Mouse (Mus musculus): ENCODE results near the gene Mybpc3. TPM values are rescaled to one million over a fixed set of nuclear protein-coding genes. Genes with fewer than 3 reads are reported as not detected.

Mybpc3 gene
- polyA plus RNA-seq, 1 experiment, result 0.14 TPM

- no peak for DNase-seq
- no peak overlapping the region for H3K27ac ChIP-seq (ENCODE audit: insufficient read depth, low read depth, low read length)
- no peaks in the 10 kb centered on the region for H3K27me3 ChIP-seq (replicated peaks; ENCODE audit: control insufficient read depth, insufficient read depth, low read length)
- no peak overlapping the region for H3K4me3 ChIP-seq (ENCODE audit: insufficient read depth, low read depth, low read length)
- no peaks in the 10 kb centered on the region for H3K36me3 ChIP-seq (ENCODE audit: control insufficient read depth, insufficient read depth, low read length)
- no peak for TF ChIP-seq CTCF (conservative IDR thresholded peaks at IDR 0.05; ENCODE audit: insufficient read depth, insufficient read length, low read depth, low read length)
- no peak for TF ChIP-seq POLR2A (IDR thresholded peaks at IDR 0.05; ENCODE audit: low read depth, low read length)
- 80% methylated on average over 3 of the region's 3 CpGs for WGBS
- H3K4me1 ChIP-seq (ENCODE audit: control insufficient read depth, insufficient read depth, low read length), result no peaks in the 10 kb centered on the region
These were observed 14.1 kb downstream of the Mybpc3 start for GRCm38 (mm10) chr2:91132035-91132434.

- TF ChIP-seq POLR2A (IDR thresholded peaks at IDR 0.05; ENCODE audit: low read depth, low read length), result no peak
- no peak for TF ChIP-seq CTCF (conservative IDR thresholded peaks at IDR 0.05; ENCODE audit: insufficient read depth, insufficient read length, low read depth, low read length)
- no peak for DNase-seq
These were observed 18.8 kb downstream of the Mybpc3 start for GRCm38 (mm10) chr2:91136513-91137412.

GRCm38 (mm10) chr2:91137481-91137880, 19.5 kb downstream of the Mybpc3 start:
- H3K4me3 ChIP-seq (ENCODE audit: insufficient read depth, low read depth, low read length), result no peak overlapping the region
- H3K27me3 ChIP-seq (replicated peaks; ENCODE audit: control insufficient read depth, insufficient read depth, low read length), result no peaks in the 10 kb centered on the region
- H3K27ac ChIP-seq (ENCODE audit: insufficient read depth, low read depth, low read length), result no peak overlapping the region
- no peak for DNase-seq
- TF ChIP-seq CTCF (conservative IDR thresholded peaks at IDR 0.05; ENCODE audit: insufficient read depth, insufficient read length, low read depth, low read length), result no peak
- TF ChIP-seq POLR2A (IDR thresholded peaks at IDR 0.05; ENCODE audit: low read depth, low read length), result no peak
- no peaks in the 10 kb centered on the region for H3K36me3 ChIP-seq (ENCODE audit: control insufficient read depth, insufficient read depth, low read length)
- H3K4me1 ChIP-seq (ENCODE audit: control insufficient read depth, insufficient read depth, low read length), result no peaks in the 10 kb centered on the region
- WGBS, result 84% methylated on average over 6 of the region's 6 CpGs

More at GRCm38 (mm10) chr2:91136513-91137412, 18.8 kb downstream of the Mybpc3 start:
- Histone ChIP-seq H3K36me3 (ENCODE audit: control insufficient read depth, insufficient read depth, low read length) (no peaks in the 10 kb centered on the region), H3K4me1 (ENCODE audit: control insufficient read depth, insufficient read depth, low read length) (no peaks in the 10 kb centered on the region), H3K4me3 (ENCODE audit: insufficient read depth, low read depth, low read length) (no peak overlapping the region), H3K27ac (ENCODE audit: insufficient read depth, low read depth, low read length) (no peak overlapping the region), H3K27me3 (replicated peaks; ENCODE audit: control insufficient read depth, insufficient read depth, low read length) (no peaks in the 10 kb centered on the region)
- 77% methylated on average over 11 of the region's 11 CpGs for WGBS

GRCm38 (mm10) chr2:91139311-91139710, 21.4 kb downstream of the Mybpc3 start:
- Histone ChIP-seq H3K4me1 (ENCODE audit: control insufficient read depth, insufficient read depth, low read length) (no peaks in the 10 kb centered on the region), H3K27ac (ENCODE audit: insufficient read depth, low read depth, low read length) (no peak overlapping the region)
- 74% methylated on average over 5 of the region's 5 CpGs for WGBS

GRCm38 (mm10) chr2:91139764-91140163, 21.8 kb downstream of the Mybpc3 start:
- Histone ChIP-seq H3K4me3 (ENCODE audit: insufficient read depth, low read depth, low read length) (no peak overlapping the region), H3K36me3 (ENCODE audit: control insufficient read depth, insufficient read depth, low read length) (no peaks in the 10 kb centered on the region), H3K27ac (ENCODE audit: insufficient read depth, low read depth, low read length) (no peak overlapping the region), H3K4me1 (ENCODE audit: control insufficient read depth, insufficient read depth, low read length) (no peaks in the 10 kb centered on the region), H3K27me3 (replicated peaks; ENCODE audit: control insufficient read depth, insufficient read depth, low read length) (no peaks in the 10 kb centered on the region)
- DNase-seq, result no peak
- 83% methylated on average over 8 of the region's 8 CpGs for WGBS
- no peak for TF ChIP-seq POLR2A (IDR thresholded peaks at IDR 0.05; ENCODE audit: low read depth, low read length)
- TF ChIP-seq CTCF (conservative IDR thresholded peaks at IDR 0.05; ENCODE audit: insufficient read depth, insufficient read length, low read depth, low read length), result no peak

More at GRCm38 (mm10) chr2:91139311-91139710, 21.4 kb downstream of the Mybpc3 start:
- Histone ChIP-seq H3K27me3 (replicated peaks; ENCODE audit: control insufficient read depth, insufficient read depth, low read length) (no peaks in the 10 kb centered on the region), H3K4me3 (ENCODE audit: insufficient read depth, low read depth, low read length) (no peak overlapping the region), H3K36me3 (ENCODE audit: control insufficient read depth, insufficient read depth, low read length) (no peaks in the 10 kb centered on the region)
- no peak for TF ChIP-seq POLR2A (IDR thresholded peaks at IDR 0.05; ENCODE audit: low read depth, low read length)
- no peak for TF ChIP-seq CTCF (conservative IDR thresholded peaks at IDR 0.05; ENCODE audit: insufficient read depth, insufficient read length, low read depth, low read length)
- no peak for DNase-seq

- Histone ChIP-seq H3K4me1 (ENCODE audit: control insufficient read depth, insufficient read depth, low read length) (no peaks in the 10 kb centered on the region), H3K27me3 (replicated peaks; ENCODE audit: control insufficient read depth, insufficient read depth, low read length) (no peaks in the 10 kb centered on the region), H3K4me3 (ENCODE audit: insufficient read depth, low read depth, low read length) (no peak overlapping the region), H3K27ac (ENCODE audit: insufficient read depth, low read depth, low read length) (no peak overlapping the region), H3K36me3 (ENCODE audit: control insufficient read depth, insufficient read depth, low read length) (no peaks in the 10 kb centered on the region)
- no peak for DNase-seq
- TF ChIP-seq CTCF (conservative IDR thresholded peaks at IDR 0.05; ENCODE audit: insufficient read depth, insufficient read length, low read depth, low read length), result no peak
- TF ChIP-seq POLR2A (IDR thresholded peaks at IDR 0.05; ENCODE audit: low read depth, low read length), result no peak
- WGBS, result 90% methylated on average over 6 of the region's 6 CpGs
These were observed 25.0 kb downstream of the Mybpc3 start for GRCm38 (mm10) chr2:91142920-91143319.

- Histone ChIP-seq H3K27ac (ENCODE audit: insufficient read depth, low read depth, low read length) (no peak overlapping the region), H3K4me3 (ENCODE audit: insufficient read depth, low read depth, low read length) (no peak overlapping the region), H3K4me1 (ENCODE audit: control insufficient read depth, insufficient read depth, low read length) (no peaks in the 10 kb centered on the region), H3K27me3 (replicated peaks; ENCODE audit: control insufficient read depth, insufficient read depth, low read length) (no peaks in the 10 kb centered on the region), H3K36me3 (ENCODE audit: control insufficient read depth, insufficient read depth, low read length) (no peaks in the 10 kb centered on the region)
- TF ChIP-seq POLR2A (IDR thresholded peaks at IDR 0.05; ENCODE audit: low read depth, low read length) (no peak), CTCF (conservative IDR thresholded peaks at IDR 0.05; ENCODE audit: insufficient read depth, insufficient read length, low read depth, low read length) (no peak)
- 97% methylated on average over 11 of the region's 11 CpGs for WGBS
- no peak for DNase-seq
These were observed 25.5 kb downstream of the Mybpc3 start for GRCm38 (mm10) chr2:91143401-91143800.

Data from kidney, adult 2 months (tissue).